Mouse (Mus musculus) adrenal gland, postnatal 36 days (tissue): ENCODE measurements at regions not wholly inside any gene's neighbourhood (a gene's known extent, or its start where the extent isn't known, plus 50 kb on each side); places are given as distances from the start of the nearest gene placed in this dataset.

Source experiments
- DNase-seq, 2 experiments: peaks; one replicate each; pipeline ENCODE4 v3.0.0; 2021; ENCODE audit warnings: mixed read lengths in 1 of 2

DNA sequence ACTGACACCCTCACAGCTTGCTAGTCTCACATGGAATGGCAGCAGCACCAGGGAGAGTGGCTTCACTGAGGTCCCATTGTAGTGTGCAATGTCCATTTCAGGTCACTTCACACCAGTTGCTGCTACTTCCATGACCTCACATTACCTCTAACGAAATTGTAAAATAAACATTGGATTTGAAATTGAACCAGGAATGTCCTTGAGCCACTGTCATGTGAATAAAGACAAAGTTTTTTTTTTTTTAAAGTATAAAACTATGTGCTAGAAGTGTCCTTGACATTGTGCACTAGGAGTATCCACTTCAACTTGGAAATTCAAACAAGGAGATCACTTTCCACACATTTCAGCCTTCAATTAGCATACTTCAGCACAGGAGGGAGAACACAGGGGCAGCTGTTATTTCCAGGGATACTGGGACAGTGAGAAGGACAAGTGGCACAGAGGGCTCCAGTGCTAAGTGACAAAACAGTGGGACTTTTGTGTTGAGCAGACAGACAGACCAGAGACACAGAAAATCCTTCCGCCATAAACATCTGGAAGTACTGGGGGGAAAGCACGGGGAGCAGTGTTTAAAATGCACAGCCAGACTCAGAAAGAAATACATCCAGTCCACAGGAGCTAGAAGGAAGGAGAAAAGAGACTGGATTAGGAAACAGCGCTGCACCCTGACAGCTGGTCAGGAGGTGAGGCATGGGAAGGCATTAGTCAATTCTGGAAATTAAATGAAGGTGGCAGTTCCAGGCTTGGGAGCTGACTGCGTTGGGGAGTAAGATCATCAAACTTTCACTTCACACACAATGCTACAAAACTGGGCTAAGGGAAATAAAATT is 49.9 kb upstream of the Prkd1 start:
- peak in 1 of 2 experiments; percentile 3 for DNase-seq
